Mouse (Mus musculus) cerebellum, adult 2 months (tissue): Measurements from ENCODE around the gene Susd3. TPM values are rescaled to one million over a fixed set of nuclear protein-coding genes. Genes with fewer than 3 reads are reported as not detected.

ENCODE experiments used
- DNase-seq, 2 experiments: peaks; one replicate each; pipeline ENCODE4 v3.0.0; 2021
- H3K27ac ChIP-seq: fragments of 200-500 bp; 2 replicates; pipeline ENCODE4 v1.5.1; 2012; ENCODE audit warnings: low read length, control low read depth, inconsistent platforms; ENCODE audit not compliant: insufficient read depth
- H3K27me3 ChIP-seq: fragments of 200-500 bp; 2 replicates; pipeline ENCODE4 v1.6.1; 2012; ENCODE audit warnings: inconsistent platforms, mild to moderate bottlenecking, low read length, moderate library complexity; ENCODE audit not compliant: control insufficient read depth, insufficient read depth
- H3K4me1 ChIP-seq: fragments of 200-500 bp; 2 replicates; pipeline ENCODE4 v1.6.1; 2011; ENCODE audit warnings: low read length; ENCODE audit not compliant: control insufficient read depth, insufficient read depth
- H3K4me3 ChIP-seq: fragments of 200-500 bp; replicated peaks from 2 replicates; pipeline ENCODE3; 2011; ENCODE audit warnings: mild to moderate bottlenecking, low read depth, low read length, control low read depth; ENCODE audit not compliant: insufficient read depth
- CTCF ChIP-seq: fragments of 200-500 bp; IDR thresholded peaks from 2 replicates; pipeline ENCODE4 v1.5.1; 2011; ENCODE audit warnings: low read depth, mild to moderate bottlenecking, control low read depth, low read length, moderate library complexity, borderline replicate concordance; ENCODE audit not compliant: insufficient read depth
- POLR2A ChIP-seq: fragments of 200-500 bp; IDR thresholded peaks from 2 replicates; pipeline ENCODE4 v1.6.1; 2011; ENCODE audit warnings: low read length, control low read depth, borderline replicate concordance; ENCODE audit not compliant: insufficient read depth
- WGBS: fragments of 180-500 bp; shearing (Covaris S2); methylation state at CpG from one replicate; pipeline ENCODE4 v1.1.7; 2018; 5-methylcytosine and 5-hydroxymethylcytosine counted together
- polyA plus RNA-seq: library from polyadenylated mRNA; depleted of rRNA; stranded (reverse); fragments of >200 nt; gene quantifications from 2 replicates; pipeline ENCODE4 v1.2.3, GENCODE M21; 2012; rRNA removed

The Susd3 gene
- polyA plus RNA-seq, 1 experiment, result 1.2 TPM

- no peak for TF ChIP-seq POLR2A
- TF ChIP-seq CTCF, result no peak
- no peak for DNase-seq
- 33% methylated on average over 15 of the region's 15 CpGs for WGBS
- Histone ChIP-seq H3K27ac (no peak overlapping the region), H3K4me1 (peaks cover 15% of the 10 kb centered on the region; the same call in 1 of the 2 replicates), H3K4me3 (peak overlapping the region; percentile 78), H3K27me3 (no peaks in the 10 kb centered on the region)
These were observed 60.1 kb downstream of the Susd3 start for GRCm38 (mm10) chr13:49188219-49188965.

- H3K4me3 ChIP-seq, result peak within 1 kb of the TSS; percentile 78
- H3K27me3 ChIP-seq, result no peaks in the 10 kb centered on the region
- H3K4me1 ChIP-seq, result peaks cover 15% of the 10 kb centered on the region; the same call in 1 of the 2 replicates
- WGBS, result 2% methylated on average over 86 of the region's 87 CpGs
- TF ChIP-seq CTCF (no peak), POLR2A (peak; percentile 46; the same call in 1 of the 2 replicates)
- peak; percentile 80 to 81 for DNase-seq
- H3K27ac ChIP-seq, result peak within 1 kb of the TSS; percentile 47
These were observed 61.0 kb downstream of the Susd3 start, which contains the start of gene Ninj1 for GRCm38 (mm10) chr13:49187288-49188218. Gene Ninj1 (plus strand): TSS chr13:49187485.

GRCm38 (mm10) chr13:49186798-49187287 is 61.7 kb downstream of the Susd3 start:
- peak overlapping the region; percentile 47; the same call in 1 of the 2 replicates for H3K27ac ChIP-seq
- TF ChIP-seq CTCF, result no peak
- 25% methylated on average over 11 of the region's 11 CpGs for WGBS
- peaks cover 16% of the 10 kb centered on the region; the same call in 1 of the 2 replicates for H3K4me1 ChIP-seq
- H3K27me3 ChIP-seq, result no peaks in the 10 kb centered on the region
- DNase-seq, result peak in 1 of 2 experiments; percentile 46
- peak overlapping the region; percentile 59 for H3K4me3 ChIP-seq

GRCm38 (mm10) chr13:49183646-49184045 is 64.9 kb downstream of the Susd3 start:
- Histone ChIP-seq H3K4me1 (peaks cover 30% of the 10 kb centered on the region), H3K27me3 (no peaks in the 10 kb centered on the region), H3K4me3 (no peak overlapping the region), H3K27ac (no peak overlapping the region)
- no peak for DNase-seq
- TF ChIP-seq CTCF, result no peak
- 81% methylated on average over 5 of the region's 5 CpGs for WGBS

GRCm38 (mm10) chr13:49183161-49183560 is 65.3 kb downstream of the Susd3 start:
- no peak for DNase-seq
- Histone ChIP-seq H3K27ac (no peak overlapping the region), H3K4me3 (no peak overlapping the region), H3K4me1 (peaks cover 35% of the 10 kb centered on the region), H3K27me3 (no peaks in the 10 kb centered on the region)
- WGBS, result 93% methylated on average over 5 of the region's 5 CpGs
- TF ChIP-seq POLR2A, result no peak
- no peak for TF ChIP-seq CTCF

GRCm38 (mm10) chr13:49181411-49181984 is 67.0 kb downstream of the Susd3 start:
- TF ChIP-seq POLR2A (no peak), CTCF (no peak)
- DNase-seq, result peak; percentile 79 to 87
- 23% methylated on average over 3 of the region's 3 CpGs for WGBS
- H3K27me3 ChIP-seq, result no peaks in the 10 kb centered on the region
- no peak overlapping the region for H3K4me3 ChIP-seq
- peak overlapping the region; percentile 2; the same call in 1 of the 2 replicates for H3K27ac ChIP-seq
- H3K4me1 ChIP-seq, result peaks cover 36% of the 10 kb centered on the region

GRCm38 (mm10) chr13:49180691-49181090 is 67.8 kb downstream of the Susd3 start:
- 94% methylated on average over 1 of the region's 1 CpGs for WGBS
- no peak for TF ChIP-seq POLR2A
- no peak for TF ChIP-seq CTCF
- no peak for DNase-seq

More at GRCm38 (mm10) chr13:49180691-49181090, 67.8 kb downstream of the Susd3 start:
- Histone ChIP-seq H3K4me3 (no peak overlapping the region), H3K27ac (no peak overlapping the region), H3K4me1 (peaks cover 36% of the 10 kb centered on the region), H3K27me3 (no peaks in the 10 kb centered on the region)

Other genes with a start within 250 kb of the Susd3 start
- gene Wnk2, start 100.7 kb downstream of the Susd3 start, polyA plus RNA-seq, result 73.2 and 78.3 TPM in 2 replicates
- 87.5 and 91.1 TPM in 2 replicates for gene Ninj1, start 61.2 kb downstream of the Susd3 start, polyA plus RNA-seq
- 53.3 and 57.1 TPM in 2 replicates for gene Card19, start 32.7 kb downstream of the Susd3 start, polyA plus RNA-seq
- 13.7 and 13.8 TPM in 2 replicates for gene Fgd3, start 71.6 kb upstream of the Susd3 start, polyA plus RNA-seq
- gene Bicd2, start 92.9 kb upstream of the Susd3 start, polyA plus RNA-seq, result 50.6 and 50.7 TPM in 2 replicates
- gene Ippk, start 172.5 kb upstream of the Susd3 start, polyA plus RNA-seq, result 11.3 and 12.8 TPM in 2 replicates
- gene Tes3-ps, start 244.6 kb upstream of the Susd3 start, polyA plus RNA-seq, result 0.39 and 0.40 TPM in 2 replicates